Mouse (Mus musculus): ENCODE measurements around the gene Icam2.

- TF ChIP-seq EP300 (IDR thresholded peaks at IDR 0.05; ENCODE audit: low read depth) (no peak), CTCF (IDR thresholded peaks at IDR 0.05; ENCODE audit: low read depth) (no peak)
These were observed 1.7 kb upstream of the Icam2 start for GRCm38 (mm10) chr11:106389611-106390010.

All from heart, postnatal 0 days (tissue).